Mouse (Mus musculus): ENCODE data around the gene Swap70.

Gene Swap70

DNA sequence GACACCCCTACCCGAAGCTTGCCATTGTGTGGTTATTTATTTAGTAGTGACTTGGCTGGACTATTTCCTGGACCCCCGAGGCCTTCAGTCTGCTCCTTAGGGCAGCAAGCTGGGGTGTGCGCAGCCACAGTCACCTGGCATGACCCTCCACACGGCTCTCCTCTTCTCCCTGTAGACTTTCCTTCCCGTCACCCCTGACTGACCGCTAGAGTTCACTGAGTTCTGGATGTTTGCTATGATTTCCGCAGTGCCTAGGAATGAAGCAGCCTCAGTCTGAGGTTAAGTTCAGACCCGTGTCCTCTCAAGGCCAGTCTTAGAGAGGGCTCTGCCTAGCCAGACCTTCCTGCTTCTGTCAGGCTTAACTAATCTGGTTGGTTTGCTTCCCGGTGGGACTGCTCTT lies 50.3 kb downstream of the Swap70 start:
- DNase-seq (ENCODE audit: low read depth, low spot score) = no peak

DNA sequence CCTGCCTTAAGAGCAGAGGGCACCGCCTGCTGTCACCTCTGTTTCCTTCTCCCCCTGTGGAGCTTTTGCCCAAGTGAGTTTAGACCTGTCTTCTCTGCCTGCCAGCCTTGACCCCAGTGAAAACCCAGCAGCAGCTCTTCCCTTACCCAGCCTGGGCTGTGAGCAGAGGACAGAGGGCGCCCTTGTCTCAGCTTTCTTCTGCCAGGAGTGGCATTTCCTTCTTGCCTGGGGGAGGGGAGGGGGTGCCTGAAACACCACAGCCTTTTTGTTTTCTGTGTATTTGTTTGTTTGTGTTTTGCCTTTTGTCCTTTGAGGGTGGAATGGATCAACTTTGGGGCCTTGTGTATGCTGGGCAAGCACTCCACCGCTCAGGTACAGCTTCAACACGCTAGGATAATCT lies 50.9 kb downstream of the Swap70 start:
- no peak for DNase-seq (ENCODE audit: low read depth, low spot score)

DNA sequence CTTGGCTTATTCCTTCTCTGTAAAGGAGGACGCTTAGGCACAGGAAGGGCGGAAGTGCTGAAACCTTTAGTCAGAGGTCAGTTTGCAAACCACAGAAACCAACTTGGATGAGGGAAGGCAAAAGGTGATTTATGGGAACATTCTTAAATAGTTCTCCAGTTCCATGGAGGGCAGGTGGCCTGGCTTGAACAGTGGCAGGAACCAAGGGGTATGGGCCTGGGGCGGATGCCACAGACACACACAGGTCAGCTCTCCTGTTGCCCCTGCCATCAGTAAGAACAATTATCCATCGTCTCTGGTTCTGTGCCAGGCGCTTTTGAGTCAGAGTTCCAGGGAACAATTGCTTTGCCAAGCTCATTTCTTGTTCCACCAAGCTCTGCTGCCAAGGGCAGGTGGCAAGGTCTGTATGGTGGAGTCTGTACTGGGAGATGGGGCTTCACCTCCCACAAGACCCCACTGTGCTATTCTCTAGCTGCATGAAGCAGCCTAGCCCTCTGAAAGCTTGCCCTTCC lies 56.3 kb downstream of the Swap70 start:
- DNase-seq (ENCODE audit: low read depth, low spot score) = no peak

DNA sequence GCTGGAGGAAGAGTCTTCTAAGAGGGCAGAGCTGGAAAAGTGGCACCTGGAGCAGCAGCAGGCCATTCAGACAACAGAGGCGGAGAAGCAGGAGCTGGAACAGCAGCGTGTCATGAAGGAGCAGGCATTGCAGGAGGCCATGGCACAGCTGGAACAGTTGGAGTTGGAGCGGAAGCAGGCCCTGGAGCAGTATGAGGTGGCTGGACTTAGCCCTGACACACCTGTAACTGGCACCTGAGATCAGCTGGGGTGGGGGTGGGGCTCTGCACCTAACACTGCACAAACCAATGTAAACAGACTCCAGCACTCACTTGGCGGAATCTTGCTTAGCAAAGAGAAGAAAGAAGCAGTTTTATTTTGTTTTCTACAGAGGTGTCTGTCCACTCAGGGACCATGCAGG lies 57.7 kb downstream of the Swap70 start:
- DNase-seq (ENCODE audit: low read depth, low spot score) = no peak

DNA sequence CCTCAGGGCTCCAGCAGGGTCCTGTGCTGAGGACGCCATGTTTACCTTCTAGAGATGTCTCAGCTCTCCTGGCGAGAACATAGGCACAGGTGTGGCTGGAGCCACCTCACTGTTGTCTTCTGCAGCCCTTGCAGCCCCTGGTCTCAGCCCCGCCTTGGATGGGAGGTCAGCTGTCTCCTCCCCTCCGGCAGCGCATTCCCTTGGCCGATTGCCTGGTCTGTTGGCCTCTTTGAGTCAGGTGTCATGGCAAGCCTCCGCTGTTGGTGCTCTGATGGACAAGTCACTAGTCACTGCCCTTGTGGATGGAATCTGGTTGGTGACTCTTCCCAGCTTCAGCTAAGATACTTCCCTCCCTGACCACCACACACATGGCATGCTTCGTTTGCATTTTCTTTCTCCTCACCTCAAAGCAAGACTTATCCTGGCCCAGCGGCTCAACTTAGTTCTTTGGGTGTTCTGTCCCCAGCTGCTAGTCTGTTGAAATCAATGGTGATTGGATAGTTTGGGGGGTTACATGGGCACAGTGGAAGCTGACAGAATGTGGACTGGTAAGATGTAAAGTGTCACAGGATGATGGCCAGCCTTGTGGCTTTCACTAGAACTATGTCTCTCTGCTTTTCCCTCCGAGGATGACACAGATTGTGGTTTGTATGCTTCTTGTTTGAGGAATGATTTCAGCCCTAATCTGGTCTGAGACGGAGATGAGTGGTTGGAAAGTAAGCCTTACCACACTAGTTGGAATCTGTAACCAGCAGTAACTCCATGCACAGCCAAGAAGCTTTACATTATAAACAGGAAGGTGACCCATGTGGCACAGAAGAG lies 60.1 kb downstream of the Swap70 start:
- DNase-seq (ENCODE audit: low read depth, low spot score) = no peak

DNA sequence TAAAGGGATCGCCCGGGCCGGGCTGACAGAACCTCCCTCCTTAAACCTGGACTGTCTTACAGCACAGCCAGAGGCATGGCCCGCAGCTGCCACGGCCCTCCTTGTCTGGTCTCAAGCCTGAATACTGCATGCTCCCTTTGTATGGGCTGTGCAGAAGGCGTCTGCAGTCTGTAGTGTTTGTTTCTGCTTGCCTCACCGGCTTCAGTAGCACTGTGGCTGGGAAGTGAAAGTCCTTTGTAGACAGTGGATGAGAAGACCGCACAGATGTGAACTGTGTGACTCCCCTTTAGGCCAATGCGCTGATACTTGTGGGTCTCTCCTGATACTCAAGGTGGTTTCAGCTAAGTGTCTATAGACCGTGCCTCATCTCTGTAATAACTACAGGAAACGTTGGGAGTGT lies 61.3 kb downstream of the Swap70 start:
- DNase-seq (ENCODE audit: low read depth, low spot score) = no peak

DNA sequence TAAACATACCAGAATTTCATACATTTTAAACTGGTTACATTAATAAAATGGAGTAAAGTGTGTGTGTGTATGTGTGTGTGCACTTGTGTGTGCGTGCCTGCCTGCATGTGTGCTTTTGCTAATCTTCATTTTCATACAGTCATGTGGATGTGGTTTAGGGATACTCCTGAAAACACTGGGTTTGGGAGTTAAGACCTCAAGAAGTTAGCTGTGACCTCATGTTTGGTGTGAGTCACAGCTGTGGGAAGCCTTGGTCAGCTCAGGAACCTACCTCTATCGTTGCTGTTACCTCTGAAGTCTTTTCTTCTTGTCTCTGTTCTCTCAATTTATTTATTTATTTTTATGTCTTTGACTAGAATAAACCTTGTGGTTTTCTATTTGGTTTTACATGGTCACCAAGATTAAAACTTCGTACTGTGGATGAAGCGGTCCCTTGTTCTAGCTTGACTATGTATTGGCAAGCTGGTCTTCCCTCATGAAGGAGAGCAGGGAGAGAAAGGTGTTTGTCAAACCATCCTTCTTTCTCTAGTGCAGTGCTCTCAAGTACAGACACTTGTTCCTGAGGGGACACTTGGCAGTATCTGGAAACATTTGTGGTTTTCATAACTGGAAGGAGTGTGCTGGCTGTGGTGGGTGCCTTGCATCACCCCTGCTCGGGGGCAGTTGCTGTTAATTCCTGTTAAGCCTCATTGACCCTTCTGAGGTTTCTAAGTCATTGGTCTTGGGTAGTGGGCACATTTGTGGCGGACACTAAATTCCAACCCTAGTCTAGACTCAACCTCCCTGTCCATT lies 62.2 kb downstream of the Swap70 start:
- DNase-seq (ENCODE audit: low read depth, low spot score) = no peak

DNA sequence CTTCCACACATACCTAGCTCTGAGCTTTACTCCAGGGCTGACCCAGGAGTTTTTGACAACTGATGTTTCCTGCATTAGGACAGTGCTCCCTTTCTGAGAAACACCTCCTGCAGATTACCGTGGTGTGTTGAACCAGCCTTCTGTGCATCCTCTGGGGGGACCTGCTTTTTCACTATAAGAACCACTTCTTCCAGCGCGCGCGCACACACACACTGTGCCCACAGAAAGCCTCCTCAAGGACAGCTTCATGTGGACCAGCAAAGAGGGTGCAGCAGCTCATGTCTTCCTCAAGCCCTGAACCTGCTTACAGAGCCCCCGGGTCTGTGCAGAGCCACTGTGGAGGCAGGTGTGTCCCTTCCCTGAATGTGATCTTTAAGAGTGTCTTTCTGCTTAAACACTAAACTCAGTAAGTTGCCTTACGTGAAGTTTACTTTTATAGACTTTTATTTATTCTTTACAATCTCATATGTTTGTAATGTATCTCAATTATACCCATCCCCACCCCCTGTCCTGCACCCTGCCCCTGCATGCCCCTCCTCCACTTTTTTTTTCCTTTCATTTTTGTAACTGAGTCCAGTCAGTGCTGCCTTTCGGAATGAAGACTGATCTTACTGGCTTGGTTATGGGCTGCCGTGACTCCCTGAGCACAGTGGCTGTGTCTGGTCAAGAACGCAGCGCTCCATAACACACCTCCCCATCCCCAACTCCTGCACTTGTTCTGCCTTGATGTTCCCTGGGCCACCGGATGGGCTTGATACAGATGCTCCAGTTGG lies 63.8 kb downstream of the Swap70 start:
- DNase-seq (ENCODE audit: low read depth, low spot score) = no peak

DNA sequence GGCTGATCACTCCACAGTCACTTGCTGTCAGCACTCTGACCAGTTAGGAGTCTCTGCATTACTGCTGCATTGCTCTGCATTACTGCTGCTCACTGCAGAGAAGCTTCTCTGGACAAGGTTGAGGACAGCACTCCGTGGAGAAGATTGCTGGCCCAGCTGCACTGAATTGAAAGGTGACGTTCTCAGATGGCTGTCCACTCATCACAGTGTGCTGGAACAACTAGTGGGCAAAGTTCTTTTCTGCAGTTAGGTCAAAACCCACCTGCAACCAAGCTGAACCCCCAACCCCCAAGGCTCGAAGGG lies 64.3 kb downstream of the Swap70 start:
- DNase-seq (ENCODE audit: low read depth, low spot score) = no peak

DNA sequence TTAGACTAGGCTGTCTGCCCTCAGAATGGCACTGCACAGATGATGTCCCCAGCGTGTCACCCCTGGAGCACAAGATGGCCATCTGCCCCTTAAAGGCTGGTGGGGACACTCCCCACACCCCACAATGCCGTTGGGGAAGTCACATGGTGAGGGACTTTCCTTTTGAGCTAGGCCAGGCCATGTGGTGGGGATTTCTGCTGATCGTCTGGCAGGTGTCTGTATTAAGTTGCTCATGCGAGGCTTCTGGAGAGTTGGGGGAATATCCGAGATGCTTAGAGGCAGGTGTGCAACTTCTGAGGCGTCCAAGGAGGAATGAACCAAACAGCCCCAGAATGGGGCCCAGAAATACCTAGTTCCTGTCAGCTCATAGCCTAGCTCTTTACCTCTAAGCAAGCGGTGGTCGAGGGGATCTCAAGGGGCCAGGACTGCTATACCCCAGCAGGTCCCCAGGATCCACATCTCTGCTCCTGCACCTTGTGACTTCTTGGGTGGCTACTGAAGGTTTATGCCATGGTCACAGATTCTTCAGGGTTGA lies 64.8 kb downstream of the Swap70 start:
- no peak for DNase-seq (ENCODE audit: low read depth, low spot score)

DNA sequence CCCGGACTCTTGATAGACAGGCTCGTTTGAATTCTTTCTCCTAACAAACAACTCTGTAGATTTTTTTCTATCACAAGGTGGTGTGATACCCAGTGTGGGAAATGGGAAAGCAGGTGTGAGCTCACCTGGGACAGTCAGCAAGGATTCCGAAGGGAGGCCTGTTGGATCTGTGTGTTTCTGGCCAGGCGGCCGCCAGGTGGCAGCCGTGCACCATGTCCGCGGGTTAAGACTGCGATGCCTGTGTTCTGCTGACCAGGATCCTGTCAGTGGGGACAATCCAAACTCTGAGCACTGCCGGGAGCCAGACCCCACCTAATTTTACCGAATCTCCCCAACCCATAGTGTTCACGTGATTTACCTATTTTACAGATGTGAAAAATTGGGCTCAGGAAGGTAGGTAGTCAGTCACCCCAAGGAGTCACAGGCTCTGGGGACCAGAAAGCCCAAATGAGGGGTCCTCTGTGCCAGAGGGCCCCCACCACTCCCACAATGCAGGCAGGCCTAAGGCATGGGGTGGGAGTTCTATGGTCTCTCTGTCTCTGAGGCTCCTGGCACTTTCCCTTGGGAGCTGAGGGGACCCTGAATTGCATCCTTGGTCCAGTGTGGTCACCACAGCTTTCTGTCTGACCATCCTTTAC lies 65.4 kb downstream of the Swap70 start:
- peak; percentile 64 for DNase-seq (ENCODE audit: low read depth, low spot score)

DNA sequence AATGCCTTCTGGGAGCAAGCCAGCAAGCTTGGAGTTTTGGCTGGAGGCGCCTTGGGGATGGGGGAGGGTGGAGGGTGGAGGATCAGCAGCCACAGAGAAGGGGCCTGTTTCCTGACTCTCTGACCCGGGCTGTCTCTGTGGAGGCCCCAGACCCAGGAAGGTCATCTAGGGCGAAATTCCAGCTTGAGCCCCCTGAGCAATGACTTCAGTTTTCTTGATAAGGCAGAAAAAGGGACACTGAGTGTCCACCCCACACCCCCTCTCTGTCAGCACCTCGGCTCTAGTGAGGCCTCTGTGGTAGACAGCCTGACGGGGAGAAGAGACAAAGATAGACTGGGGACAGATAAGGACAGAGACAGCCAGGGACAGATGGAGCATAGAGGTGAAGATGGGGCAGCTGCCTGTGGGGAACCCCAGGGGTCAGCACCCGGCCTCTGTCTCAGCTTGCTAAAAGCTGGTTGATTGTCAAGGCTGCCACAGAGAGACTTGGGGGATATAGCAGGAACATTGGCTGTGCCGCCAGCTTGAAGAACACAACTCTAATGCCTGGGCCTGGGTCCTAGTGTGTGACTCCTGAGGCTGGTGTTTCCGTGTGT lies 66.1 kb downstream of the Swap70 start:
- no peak for DNase-seq (ENCODE audit: low read depth, low spot score)

DNA sequence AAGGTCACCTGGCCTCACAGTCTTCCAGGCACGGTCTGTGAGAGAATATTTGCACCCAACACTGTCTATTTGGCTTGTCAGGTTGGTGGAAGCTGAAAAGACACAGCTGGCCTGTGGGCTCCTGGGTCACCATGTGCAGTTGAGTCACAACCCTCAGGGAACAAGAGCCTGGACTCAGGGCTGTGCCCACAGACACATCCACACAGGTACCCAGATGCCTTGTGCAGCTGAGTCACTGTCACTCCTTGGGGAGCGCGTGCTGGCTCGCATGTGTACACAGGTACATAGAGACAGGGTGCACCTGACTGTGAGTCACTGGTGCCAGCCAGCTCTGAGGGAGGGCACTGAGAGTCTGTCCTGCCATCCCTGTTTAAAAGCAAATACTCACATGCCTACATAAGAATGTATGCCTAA lies 66.7 kb downstream of the Swap70 start:
- DNase-seq (ENCODE audit: low read depth, low spot score) = no peak

DNA sequence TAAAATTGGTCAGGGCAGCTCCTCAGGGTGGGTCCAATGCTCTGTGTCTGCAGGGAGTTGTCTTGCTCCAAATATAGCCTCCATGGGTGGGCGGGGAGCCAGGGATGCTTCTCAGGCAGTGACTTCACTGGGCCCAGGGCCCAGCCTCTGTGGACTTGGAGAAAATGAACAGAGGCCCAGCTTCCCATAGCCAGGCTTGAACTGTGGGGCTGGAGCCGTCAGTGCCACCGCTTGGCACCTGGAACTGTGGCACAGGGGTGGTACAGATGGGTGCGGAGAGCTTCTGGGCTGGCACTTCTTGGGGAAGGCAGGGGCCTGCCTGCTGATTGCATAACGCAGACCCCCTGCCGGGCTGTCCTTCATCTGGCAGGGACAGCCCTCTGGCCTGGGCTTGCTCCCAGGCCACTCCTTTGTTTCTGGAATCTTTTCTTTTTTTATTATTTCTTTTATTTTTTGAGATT lies 67.2 kb downstream of the Swap70 start:
- DNase-seq (ENCODE audit: low read depth, low spot score) = no peak

DNA sequence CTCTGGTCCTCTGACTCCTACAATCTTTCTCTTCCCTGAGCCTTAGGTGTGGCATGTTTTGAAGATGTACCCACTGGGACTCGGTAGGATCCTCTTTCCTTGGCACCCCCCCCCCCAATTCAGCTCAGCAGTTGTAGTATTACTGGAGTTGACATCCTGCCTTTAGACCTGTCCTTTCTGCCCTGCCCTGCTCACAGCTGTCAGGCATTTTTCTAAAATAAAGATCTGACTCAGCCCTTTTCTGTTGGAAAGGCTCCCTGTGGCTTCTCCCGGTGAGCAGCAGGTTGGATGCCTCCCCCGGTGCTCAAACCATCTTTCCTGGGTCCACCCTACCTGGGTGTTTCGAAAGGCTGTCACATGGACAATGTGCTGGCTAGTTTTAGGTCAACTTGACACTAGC lies 68.1 kb downstream of the Swap70 start:
- no peak for DNase-seq (ENCODE audit: low read depth, low spot score)

DNA sequence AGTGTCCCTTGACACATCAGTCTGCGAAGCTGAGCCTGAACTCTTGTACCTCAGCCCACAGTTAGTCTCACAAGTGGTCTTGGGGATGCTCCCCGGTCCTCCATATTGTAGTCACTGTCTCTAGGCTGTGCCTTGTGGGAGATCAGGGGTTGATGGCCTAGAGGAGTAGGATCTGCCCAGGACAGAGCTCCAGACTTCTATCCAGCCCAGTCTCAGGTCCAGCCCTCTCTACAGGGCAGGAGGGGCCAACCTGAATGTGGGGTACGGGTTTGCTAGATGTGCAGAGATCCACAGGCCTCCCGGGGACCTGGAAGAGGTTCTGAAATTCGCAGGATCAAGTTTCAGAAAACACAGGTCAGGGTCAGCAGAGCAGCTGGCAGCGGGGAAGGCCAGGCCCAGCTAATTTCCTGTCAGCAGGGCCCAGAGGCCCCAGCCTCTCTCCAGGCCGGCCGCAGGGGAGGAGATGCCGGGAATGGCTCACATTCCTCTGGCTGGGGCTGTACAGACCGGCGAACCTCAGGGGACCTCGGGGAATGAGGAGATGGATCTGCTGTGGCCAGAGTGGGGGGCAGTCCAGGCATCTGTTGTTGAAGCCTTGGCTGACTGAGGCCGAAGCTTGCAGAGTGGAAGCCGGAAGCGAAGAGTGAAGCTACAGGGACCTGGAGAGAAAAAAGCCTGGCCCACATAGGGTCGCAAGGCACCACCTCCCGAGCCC lies 75.5 kb downstream of the Swap70 start:
- no peak for DNase-seq (ENCODE audit: low read depth, low spot score)

DNA sequence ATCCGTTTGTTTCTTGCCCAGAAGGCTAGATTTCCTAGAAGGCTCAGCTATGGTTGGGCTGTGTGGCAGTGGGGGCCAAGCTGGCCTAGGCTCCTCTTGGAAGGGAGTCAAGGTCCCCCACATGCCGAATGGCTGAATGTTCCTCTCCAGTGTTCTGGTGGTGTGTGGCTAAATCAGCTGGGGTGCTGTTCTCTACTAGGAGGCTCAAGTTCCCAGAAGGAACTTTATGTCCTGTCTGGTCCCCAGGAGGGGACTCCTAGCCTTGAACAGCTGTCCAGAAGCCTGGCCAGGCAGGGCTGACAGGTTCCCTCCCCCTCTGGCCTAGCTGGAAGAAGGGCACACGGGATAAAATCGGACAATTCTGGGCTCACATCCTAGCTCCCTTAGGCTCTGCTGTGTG lies 76.1 kb downstream of the Swap70 start:
- DNase-seq (ENCODE audit: low read depth, low spot score) = no peak

DNA sequence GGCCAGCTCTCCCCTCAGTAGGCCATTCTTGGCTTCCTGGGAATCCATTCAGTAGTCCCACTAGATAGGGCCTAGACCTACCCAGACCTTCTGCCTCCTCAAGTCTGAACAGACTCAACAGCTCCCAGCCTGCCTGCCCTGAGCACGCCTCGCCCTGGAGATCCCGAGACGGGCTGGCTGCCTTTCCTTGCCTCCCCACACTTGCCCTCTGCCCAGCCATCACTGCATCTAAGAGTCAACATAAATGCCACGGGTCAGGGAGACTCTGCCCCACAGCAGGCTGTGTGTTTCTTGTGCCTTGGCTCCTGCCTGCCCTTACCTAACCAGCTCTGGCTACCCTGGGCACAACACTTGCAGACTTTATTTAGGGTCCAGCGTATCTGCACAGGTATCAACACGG lies 76.6 kb downstream of the Swap70 start:
- DNase-seq (ENCODE audit: low read depth, low spot score) = no peak

DNA sequence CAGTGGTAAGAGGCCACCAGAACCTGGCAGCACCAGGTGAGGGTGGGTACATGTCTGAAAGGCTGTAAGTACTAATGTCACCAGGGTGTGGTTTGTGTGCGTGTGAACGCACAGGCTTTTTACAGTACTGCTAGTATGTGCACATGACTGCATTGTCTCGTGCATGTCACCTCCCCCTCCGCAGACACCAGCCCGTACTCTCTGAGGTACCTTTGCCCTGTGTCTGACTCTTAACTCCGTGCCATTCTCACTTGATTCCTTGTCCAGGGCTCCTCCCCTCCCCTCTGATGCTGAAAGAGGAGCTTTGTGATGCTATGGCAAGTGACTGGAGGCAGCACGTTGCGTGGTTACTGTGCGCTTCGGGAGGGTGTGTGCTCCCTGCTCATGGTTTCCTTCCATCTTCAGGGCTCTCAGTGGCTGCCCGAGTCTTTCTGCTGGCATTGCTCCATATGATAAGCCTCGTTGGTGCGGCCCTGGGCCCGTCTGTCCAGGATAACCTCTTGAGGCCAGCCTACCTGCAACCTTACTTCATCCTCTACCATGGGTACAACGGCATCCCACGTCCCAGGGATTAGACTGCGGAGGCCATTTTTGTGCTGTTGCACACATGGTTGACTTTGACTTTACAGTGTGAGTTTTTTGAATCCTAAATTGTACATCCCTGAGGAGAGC lies 77.4 kb downstream of the Swap70 start:
- DNase-seq (ENCODE audit: low read depth, low spot score) = no peak

DNA sequence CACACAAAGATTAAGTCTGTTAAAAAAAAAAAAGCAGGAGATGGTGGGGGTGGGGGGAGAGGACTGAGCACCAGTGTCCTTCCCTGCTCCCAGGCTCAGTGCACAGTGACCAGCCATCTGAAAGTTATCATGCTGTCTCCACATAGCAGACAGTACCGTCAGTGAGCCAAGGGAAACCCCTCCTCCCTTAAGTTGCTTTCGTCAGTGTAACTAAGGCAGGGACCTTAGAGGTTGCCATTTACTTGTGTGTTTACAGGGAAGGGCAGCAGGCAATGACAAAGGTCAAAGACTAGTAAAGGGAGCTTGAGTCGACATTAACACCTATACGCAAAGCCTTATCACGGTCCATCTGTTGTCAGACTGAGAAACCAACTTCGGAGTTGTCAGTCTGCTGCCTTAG lies 81.4 kb downstream of the Swap70 start:
- no peak for DNase-seq (ENCODE audit: low read depth, low spot score)
